Mouse (Mus musculus): ENCODE data around the gene Pcgf5.

Gene Pcgf5

DNA sequence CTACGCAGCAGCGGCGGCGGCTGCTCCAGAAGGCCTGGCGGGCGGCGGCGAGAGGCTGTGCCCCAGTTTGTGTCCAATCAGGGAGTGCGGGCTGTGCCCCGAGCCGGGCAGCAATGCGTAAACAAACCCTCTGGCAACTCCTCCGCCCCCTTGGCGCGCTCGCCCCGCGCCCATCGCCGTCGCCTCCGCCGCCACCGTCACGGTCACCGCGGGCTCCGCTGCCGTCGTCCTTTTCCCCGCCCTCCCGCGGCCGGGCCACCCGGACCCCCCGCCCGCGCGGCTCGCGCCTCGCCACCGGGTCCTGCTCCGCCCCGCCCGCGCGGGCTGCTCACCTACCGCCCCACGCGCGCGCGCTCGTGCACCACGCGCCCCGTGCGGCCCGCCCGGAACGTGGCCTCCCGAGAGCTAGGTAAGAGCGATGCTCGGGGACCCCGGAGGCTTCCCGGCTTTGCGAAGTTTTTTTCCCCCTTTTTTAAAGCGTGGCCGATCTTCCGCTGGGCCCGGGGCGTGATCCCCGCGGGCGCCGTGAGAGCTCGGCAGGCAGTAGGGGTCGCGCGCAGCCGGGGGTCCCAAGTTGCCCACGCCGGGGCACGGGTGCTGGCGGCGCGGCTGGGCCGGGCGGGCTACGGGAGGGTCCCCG, at the start of gene Pcgf5:
Pcgf5 (plus strand) TSS at position 149 of the 640 bp plus-strand sequence.
- peak; percentile 79 for DNase-seq

- DNase-seq: no peak
Measured at GRCm38 (mm10) chr19:36305542-36305941, 42.6 kb upstream of the Pcgf5 start.

DNA sequence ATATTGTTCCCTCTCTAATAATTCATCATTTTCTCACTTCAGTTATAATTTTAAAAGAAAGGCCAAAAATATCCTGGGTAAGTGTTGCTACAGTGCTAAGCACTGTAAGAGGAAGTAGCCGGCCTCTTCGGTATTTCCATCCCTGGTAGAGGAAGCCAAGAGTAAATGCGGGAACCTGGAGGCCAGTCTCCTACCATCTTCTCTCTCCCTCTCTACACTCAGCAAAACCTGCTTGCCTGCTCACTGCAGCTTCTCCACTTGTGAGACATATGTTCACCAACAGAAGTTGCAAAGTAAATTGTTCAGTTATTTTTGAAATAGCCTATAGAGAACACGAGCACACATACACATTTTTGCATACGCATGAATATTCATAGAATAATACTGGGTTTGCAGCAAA, 34.1 kb upstream of the Pcgf5 start:
- DNase-seq: no peak

DNA sequence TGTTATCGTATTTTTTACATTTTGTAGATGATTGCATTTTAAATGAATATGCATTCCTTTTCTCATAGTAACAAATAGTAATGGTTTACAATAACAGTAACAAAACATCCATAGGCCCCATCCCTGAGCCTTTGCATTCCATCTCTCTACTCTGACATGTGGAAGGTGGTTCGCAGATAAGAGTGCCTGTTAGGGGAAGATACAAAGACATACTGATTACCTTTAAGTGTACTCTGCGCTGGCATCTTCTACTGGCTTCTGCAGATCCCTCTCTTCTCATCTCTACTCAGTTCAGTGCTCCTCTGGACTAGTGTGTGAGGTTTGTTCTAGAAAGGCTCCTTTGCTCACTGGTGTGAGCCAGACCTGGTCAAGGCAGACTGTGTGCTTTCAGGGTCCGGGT, 28.4 kb upstream of the Pcgf5 start:
- DNase-seq: no peak

GRCm38 (mm10) chr19:36321066-36321465, 27.0 kb upstream of the Pcgf5 start:
- DNase-seq: no peak

- no peak for DNase-seq
Measured at GRCm38 (mm10) chr19:36323326-36323725, 24.8 kb upstream of the Pcgf5 start.

GRCm38 (mm10) chr19:36328678-36329077, 19.4 kb upstream of the Pcgf5 start:
- no peak for DNase-seq

- peak; percentile 27 for DNase-seq
Measured at GRCm38 (mm10) chr19:36347376-36347775, 733 bp upstream of the Pcgf5 start.

DNA sequence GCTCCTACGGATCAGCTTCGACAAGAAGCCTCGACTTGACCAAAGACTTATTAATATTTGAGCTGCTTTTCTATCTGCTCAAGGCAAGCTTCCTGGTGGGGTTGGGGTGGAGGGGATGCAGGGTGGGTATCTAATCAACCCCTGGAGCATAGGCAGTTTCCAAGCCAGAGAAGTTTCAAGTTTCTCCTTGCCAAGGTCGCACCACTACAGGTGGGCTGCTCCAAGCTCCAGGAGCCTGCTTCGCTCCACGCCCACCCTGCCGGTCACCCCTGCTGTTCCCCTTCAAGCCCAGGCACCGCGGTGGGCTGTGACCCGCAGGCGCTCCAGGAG, 313 bp upstream of the Pcgf5 start:
- no peak for DNase-seq

GRCm38 (mm10) chr19:36348801-36349486, 835 bp downstream of the Pcgf5 start:
- peak; percentile 77 for DNase-seq

GRCm38 (mm10) chr19:36349487-36349955, 1.4 kb downstream of the Pcgf5 start:
- DNase-seq: no peak

DNA sequence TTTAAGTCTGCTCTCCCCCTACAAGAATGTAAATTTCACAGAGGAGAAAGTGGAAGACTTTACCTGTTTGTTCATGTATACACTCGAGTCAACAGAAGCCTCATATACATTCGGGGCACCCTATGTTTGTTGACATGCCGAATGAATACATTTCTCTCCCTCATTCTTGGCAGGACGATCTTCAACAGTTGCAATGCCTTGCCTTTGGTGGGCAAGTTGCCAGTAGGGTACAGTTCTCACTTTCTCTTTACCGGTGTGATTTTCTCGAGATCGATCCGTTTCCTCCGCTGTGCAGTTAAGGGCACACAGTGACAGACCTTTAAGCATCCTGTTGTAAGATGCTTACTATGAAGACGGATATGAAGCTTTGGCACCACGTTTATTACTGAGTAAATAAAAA, 2.1 kb downstream of the Pcgf5 start:
- no peak for DNase-seq

GRCm38 (mm10) chr19:36350870-36351269, 2.8 kb downstream of the Pcgf5 start:
- DNase-seq: no peak

DNA sequence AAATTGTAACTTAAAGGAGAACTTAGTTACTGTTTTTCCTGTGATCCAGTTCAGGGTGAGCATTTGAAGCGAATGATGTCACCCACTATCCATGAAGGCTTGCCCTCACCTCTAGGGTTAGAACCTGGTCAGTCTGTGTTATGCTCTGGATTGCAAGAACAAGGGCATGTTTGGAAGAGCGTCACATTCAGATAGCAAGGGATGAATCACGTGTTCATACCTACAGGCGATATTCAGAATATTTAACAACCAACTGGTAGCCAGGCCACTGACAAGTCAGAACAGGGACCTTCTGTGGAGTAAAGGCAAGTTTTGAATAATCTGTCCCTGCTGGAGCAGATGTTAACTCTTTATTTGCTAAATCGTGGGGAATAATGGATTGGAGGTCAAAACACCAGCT, 14.4 kb downstream of the Pcgf5 start:
- no peak for DNase-seq

DNA sequence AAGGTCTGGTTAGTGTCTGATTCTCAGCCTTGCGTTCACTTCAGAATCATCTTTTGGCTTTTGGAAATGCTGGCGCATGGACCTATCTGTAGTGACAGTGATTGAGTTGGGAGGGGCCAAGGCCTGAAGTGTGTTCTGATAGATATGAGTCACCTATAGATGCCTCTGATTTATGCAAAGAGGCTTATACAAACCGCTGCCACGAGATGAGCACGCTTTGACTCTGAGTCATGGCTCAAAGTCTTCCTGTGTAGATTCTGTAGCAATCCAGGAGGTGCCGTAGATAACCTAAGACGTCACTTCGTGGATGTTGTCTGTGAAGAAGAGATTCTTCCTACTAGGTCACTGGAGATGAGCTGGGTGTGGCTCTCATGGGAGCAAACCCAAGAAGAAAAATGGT, 16.6 kb downstream of the Pcgf5 start:
- no peak for DNase-seq

DNA sequence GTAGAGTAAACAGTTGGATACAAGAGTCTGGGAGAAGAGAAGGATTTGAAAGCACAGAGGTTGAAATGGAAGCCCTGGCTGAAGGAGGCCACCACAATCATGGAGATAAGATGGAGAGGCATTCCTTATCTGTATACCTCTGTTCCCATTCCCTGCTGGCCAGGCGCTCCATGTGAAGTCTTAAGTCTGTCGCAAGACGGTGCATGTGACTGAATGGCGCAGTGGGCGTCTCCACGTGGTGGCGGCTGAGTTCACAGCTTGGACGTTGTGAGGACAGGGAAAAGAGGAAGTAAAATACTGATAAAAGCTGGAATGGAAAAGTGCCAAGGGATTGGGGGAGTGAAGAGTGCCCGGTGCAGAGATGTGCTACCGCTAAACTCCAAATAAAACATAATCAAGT, 23.4 kb downstream of the Pcgf5 start:
- DNase-seq: no peak

GRCm38 (mm10) chr19:36373056-36373621, 25.0 kb downstream of the Pcgf5 start:
- DNase-seq: no peak

DNA sequence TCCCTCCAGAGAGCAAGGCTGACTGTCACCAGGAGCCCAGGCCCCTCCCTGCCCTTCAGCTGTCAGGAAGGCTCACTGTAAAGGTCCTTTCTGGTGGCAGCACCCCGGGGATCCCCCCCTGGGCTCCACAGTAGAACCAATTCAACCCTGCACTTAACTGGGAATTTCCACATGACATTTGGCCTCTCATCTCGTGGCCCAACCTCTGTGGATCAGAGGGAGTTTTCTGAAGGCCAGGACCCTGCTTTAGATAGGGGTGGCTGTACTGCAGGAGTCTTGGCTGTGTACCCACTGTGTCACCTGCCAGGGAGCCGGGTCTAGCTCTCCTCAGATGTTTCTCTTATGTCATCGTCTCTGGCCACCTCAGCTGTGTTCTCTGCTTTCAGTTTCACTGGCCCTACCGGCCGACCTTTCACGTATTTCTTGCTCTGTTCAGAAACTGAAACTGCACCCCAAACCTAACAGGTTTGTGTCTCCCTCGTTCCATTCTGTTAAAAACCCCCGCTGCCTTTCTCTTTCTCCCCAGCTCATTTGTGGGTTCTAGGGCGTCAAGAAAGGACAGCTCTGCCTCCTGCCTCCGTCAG, 27.2 kb downstream of the Pcgf5 start:
- peak; percentile 58 for DNase-seq

DNA sequence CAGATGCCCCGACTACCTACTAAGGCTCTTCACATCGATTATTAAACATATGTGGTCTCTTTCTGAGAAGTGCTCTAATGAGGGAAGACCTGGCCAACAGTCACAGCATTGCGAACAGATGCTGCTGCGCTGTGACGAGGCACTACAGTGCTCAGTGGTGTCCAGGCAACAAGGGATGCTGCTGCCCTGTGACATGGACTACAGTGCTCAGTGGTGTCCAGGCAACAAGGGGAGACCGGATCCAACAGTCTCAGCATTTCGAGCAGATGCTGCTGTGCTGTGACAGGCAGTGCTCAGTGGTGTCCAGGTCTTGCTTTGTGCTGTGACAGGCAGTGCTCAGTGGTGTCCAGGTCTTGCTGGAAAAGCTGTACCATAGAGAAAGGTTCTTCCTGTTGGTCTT, 29.6 kb downstream of the Pcgf5 start:
- no peak for DNase-seq

GRCm38 (mm10) chr19:36378511-36379232, 30.6 kb downstream of the Pcgf5 start:
- DNase-seq: no peak

- no peak for DNase-seq
Measured at GRCm38 (mm10) chr19:36382901-36383300, 34.8 kb downstream of the Pcgf5 start.

DNA sequence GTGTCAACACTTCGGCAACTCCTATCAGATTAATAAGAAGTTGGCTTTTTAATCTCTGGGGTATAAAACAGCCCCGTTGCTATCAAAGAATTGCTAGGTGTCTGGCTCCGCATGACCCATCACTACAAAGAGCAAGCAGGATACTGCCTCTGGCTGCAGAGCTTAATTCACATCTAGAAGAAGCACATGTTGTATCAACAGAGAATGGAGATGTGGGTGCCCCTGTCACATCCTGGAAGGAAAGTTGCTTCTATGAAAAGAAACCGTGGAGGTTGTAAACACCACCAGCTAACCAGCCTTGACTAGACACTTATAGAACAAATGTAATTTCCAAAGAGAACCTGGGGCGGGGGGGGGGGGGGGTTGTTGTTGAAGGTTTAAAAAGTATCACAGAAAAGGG, 35.9 kb downstream of the Pcgf5 start:
- DNase-seq: peak; percentile 26

DNA sequence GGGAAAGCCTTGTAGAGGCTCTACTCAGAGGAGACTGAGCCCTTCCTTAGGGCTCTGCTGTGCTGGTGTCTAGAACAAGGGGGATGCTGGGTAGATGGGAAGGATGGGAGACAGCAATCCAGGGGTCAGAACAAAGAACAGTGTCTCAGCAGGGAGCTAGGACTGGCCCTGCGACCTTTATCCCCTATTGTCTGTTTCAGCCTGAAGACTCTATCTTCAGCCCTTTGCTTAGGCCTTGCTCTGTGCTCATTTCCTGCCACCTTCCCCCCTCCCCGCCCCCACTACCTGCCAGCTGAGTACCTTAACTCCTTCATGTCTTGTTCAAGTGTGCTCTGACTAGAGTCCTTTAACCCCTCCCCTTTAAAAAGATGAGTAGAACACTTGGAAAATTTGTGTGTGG, 36.3 kb downstream of the Pcgf5 start:
- peak; percentile 56 for DNase-seq

Measured in thymus, postnatal 25 days (tissue).